Comparison of ENCODE assay signal across 25 mouse cellular contexts in genomic region chr5:136694976-136695375, GRCm38 (mm10). TPM values are rescaled to one million over a fixed set of nuclear protein-coding genes. Genes with fewer than 3 reads are reported as not detected.
"Had no signal": no experiment of that assay in that cellular context is flagged by ENCODE, and none has a peak within 500 bp of the region (broad histone marks: within the 10 kb centered on the region; RNA-seq: fewer than 3 reads in every experiment).

No protein-coding gene starts in this region.

- H3K27me3 ChIP-seq: midbrain, embryonic 12.5 days; neural tube, embryonic 13.5 days; neural tube, embryonic 15.5 days had no signal

- H3K4me2 ChIP-seq: lung, embryonic 14.5 days; midbrain, embryonic 12.5 days; neural tube, embryonic 13.5 days; neural tube, embryonic 15.5 days had no signal

- H3K9me3 ChIP-seq: midbrain, embryonic 12.5 days; neural tube, embryonic 13.5 days; neural tube, embryonic 15.5 days had no signal

- H3K4me3 ChIP-seq: midbrain, embryonic 10.5 days; midbrain, embryonic 12.5 days; myocyte; neural tube, embryonic 13.5 days; neural tube, embryonic 15.5 days had no signal

- H3K9ac ChIP-seq: liver, embryonic 14.5 days; lung, embryonic 14.5 days; midbrain, embryonic 12.5 days; neural tube, embryonic 13.5 days; neural tube, embryonic 15.5 days had no signal

- H3K27ac ChIP-seq: liver, embryonic 14.5 days; midbrain, embryonic 10.5 days; midbrain, embryonic 12.5 days; neural tube, embryonic 13.5 days; neural tube, embryonic 15.5 days had no signal

- H3K36me3 ChIP-seq: midbrain, embryonic 10.5 days; midbrain, embryonic 12.5 days; neural tube, embryonic 13.5 days; neural tube, embryonic 15.5 days had no signal

- H3K4me1 ChIP-seq: midbrain, embryonic 10.5 days; midbrain, embryonic 12.5 days; neural tube, embryonic 13.5 days; neural tube, embryonic 15.5 days had no signal

- DNase-seq: lung, adult 18-20 months; lung, embryonic 14.5 days; lung, postnatal 10 days; lung, postnatal 4 days; midbrain, embryonic 14.5 days; retina, postnatal 1 day; right cerebral cortex, adult 18-20 months; right cerebral cortex, postnatal 25 days; right cerebral cortex, postnatal 4 days; spleen, adult 18-20 months; thymus, adult 18-20 months; thymus, postnatal 25 days had no signal

RNA-seq across cellular contexts. Expression of gene Myl10, which starts 2.0 kb away (rescaled TPM):
- total RNA-seq: megakaryocyte, adult 5-6 weeks had no signal
- polyA plus RNA-seq: liver, embryonic 14.5 days; liver, embryonic 16.5 days; lung, embryonic 14.5 days; lung, embryonic 16.5 days; midbrain, embryonic 10.5 days; midbrain, embryonic 12.5 days; midbrain, embryonic 14.5 days; midbrain, embryonic 16.5 days; neural tube, embryonic 11.5 days; neural tube, embryonic 13.5 days; neural tube, embryonic 15.5 days; small intestine, adult 2 months; stomach, embryonic 14.5 days had no signal
